Mouse (Mus musculus) brain, adult 2 months (tissue): Measurements from ENCODE around the gene Spns2.
A peak's percentile ranks its signal among the peaks of the same experiment; 100 is the strongest.
"Not testable (repeated sequence)": the region's sequence is repeated elsewhere in the genome, so short reads cannot be mapped to it uniquely, and the experiment has no call there.

ENCODE experiments used
- DNase-seq: peaks from one replicate; pipeline ENCODE4 v3.0.0; 2011; ENCODE audit warnings: low read depth, low spot score

Gene Spns2

DNA sequence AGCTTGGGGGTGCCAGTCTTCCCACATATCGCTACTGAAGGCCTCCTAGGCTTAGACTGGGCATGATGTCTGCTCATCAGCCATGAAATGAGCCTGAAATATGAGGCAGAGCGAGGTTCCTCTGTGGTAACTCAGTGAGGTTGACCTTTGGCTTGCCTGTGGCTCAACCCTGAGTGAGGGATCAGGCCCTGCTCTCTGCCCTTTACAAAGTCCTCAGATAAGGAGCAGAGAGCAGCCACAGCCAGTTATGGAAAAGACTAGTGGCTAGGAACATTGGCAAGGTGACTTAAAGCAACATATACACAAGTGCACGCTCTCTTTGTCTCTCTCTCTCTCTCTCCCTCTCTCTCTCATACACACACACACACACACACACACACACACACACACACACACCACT, 14.8 kb downstream of the Spns2 start:
- DNase-seq, result no peak

GRCm38 (mm10) chr11:72473540-72473939, 16.2 kb downstream of the Spns2 start:
- no peak for DNase-seq

DNA sequence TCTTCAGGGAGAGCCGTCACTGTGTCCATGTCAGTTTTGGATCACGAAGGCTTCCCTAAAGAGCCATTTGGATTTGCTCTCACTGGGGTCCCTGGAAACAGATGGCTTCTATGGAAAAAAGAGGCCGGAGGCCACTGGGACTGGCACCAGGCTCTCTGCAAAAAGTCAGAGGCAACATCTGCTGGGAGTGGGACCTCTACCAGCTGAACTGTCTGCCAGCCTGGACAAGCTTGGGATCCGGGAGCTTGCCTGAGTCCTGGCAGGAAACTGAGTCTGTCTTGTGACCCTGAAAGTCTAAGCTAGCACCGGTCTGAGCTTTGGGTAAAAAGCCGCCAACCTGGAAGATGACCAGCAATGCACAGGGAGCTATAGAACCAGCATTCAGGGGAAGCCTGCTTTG, 18.3 kb downstream of the Spns2 start:
- DNase-seq, result no peak

GRCm38 (mm10) chr11:72470004-72470403, 19.7 kb downstream of the Spns2 start:
- DNase-seq, result no peak

GRCm38 (mm10) chr11:72469217-72469616, 20.5 kb downstream of the Spns2 start:
- DNase-seq, result peak; percentile 74

GRCm38 (mm10) chr11:72468525-72468924, 21.2 kb downstream of the Spns2 start:
- no peak for DNase-seq

GRCm38 (mm10) chr11:72466694-72467507, 22.8 kb downstream of the Spns2 start:
- DNase-seq, result peak; percentile 46

DNA sequence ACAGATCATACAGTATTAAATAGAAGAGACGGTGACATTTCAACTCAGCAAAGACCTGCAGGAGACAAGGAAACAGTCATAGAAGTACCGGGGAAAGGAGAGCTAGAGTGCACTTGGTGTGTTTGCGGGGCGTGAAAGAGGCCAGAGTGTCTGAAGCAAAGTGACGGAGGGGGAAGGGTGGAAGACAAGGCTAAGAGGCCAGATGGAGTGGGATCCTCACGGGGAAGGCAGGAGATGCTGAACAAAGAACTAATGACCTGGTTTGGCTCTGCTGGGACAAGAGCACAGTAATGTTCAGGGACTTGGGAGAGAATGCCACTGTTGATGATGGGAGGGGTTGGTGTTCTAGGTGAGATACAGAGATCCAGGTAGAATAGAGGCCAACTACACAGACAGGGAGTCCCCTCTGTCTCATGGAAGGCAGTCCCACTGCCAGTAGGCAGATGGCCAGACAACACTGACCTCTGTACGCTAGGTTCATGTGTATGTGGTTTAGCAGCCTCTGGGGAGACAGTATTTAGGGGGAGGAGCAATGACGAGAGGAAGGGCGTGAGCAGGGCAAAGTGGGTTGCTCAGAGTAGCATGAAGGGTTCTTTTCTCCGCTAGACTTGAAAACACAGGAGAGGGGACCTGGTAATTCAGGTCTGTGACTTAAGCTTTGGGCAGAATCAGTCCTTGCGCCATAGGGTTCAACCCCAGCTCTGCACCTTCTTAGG, 23.6 kb downstream of the Spns2 start:
- no peak for DNase-seq

GRCm38 (mm10) chr11:72464821-72465220, 24.9 kb downstream of the Spns2 start:
- DNase-seq, result peak; percentile 43

DNA sequence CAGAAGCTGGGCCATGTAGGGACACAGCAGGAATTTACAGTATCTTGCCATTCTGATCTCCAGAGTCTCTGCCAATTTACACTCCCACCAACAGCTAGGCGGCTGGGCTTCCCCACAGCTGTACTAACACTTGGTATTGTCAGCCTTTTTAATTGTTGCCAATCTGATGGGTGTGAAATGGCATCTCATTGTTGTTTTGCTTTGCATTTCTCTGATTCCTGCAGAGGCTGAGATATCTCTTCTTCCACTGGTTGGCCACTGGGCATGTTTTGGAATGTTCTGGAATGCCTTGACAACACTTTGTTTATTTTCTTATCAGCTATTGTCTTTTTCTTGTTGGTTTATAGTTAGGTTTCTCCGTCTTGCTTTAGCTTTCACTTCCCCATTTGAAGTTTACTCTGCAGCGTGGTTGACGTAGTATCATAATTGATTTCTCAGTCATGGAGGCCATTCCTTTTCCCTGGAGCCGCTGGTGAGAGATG, 28.2 kb downstream of the Spns2 start:
- DNase-seq, result peak; percentile 45

- DNase-seq, result no peak
Observed at GRCm38 (mm10) chr11:72458502-72458901, 31.2 kb downstream of the Spns2 start.

GRCm38 (mm10) chr11:72457995-72458496, 31.7 kb downstream of the Spns2 start:
- DNase-seq, result no peak

GRCm38 (mm10) chr11:72455694-72456093, 34.0 kb downstream of the Spns2 start:
- DNase-seq, result peak; percentile 94

- DNase-seq, result no peak
Observed at GRCm38 (mm10) chr11:72453105-72453953, 36.4 kb downstream of the Spns2 start.

GRCm38 (mm10) chr11:72452140-72452665, 37.5 kb downstream of the Spns2 start:
- DNase-seq, result no peak

DNA sequence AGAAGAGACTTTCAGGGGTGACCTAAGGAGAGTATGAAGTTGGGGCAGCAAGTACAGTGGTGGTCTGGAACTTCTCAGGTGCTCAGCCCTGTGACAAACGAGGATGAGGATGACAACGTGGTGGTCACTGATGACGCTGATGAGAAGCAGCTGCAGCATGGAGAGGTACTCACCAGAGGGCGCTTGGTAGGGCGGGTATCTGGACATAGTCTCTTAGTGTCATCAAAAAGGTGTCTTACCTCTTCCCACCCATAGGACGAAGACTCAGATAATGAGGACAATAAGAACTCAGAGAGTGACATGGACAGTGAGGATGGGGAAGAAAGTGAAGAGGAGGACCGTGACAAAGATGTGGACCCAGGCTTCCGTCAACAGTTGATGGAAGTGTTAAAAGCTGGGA, 42.2 kb downstream of the Spns2 start:
- DNase-seq, result no peak

- peak; percentile 59 for DNase-seq
Observed at GRCm38 (mm10) chr11:72446311-72447105, 43.2 kb downstream of the Spns2 start.

GRCm38 (mm10) chr11:72440965-72441664, 48.6 kb downstream of the Spns2 start, which contains the start of gene Mybbp1a:
TSS of gene Mybbp1a (plus strand) at chr11:72441355.
- DNase-seq, result peak; percentile 99

GRCm38 (mm10) chr11:72440597-72440964, 49.1 kb downstream of the Spns2 start:
- not testable (repeated sequence) for DNase-seq

DNA sequence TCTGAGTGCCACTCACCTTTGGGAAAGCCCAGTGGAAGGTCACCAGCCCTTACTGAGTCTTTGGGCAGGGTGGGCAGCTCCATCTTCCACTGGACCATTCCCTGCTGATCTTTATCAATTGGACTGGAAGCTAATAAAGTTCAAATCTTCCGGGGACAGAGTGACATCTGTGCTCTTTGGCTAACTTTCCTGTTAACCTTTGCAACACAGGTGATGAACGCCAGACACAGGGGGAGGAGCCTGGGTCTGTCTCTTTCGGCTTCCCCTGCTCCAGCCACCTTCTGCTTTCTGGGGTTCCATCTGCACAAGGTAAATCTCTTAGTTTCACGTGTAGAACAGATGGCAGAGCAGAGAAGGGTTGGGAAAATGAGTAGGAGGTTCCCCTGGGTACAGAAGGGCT, 51.3 kb downstream of the Spns2 start:
- DNase-seq, result no peak
